Mouse (Mus musculus) layer of hippocampus, postnatal 36 days (tissue): ENCODE data around the gene Satb1. TPM values are rescaled to one million over a fixed set of nuclear protein-coding genes. Genes with fewer than 3 reads are reported as not detected.

ENCODE experiments used
- DNase-seq, 2 experiments: peaks; one replicate each; pipeline ENCODE4 v3.0.0; 2022
- total RNA-seq, 2 experiments: library from RNA; stranded (reverse); gene quantifications; 2 replicates each; pipeline ENCODE4 v1.2.3; 2021

The Satb1 gene
- total RNA-seq, 2 experiments from 2014 or later, result 70.6 to 73.3 TPM

GRCm38 (mm10) chr17:51775070-51775881 lies 57.8 kb downstream of the Satb1 start:
- DNase-seq, result no peak

- DNase-seq, result no peak
Observed at GRCm38 (mm10) chr17:51763600-51763999, 69.5 kb downstream of the Satb1 start.

GRCm38 (mm10) chr17:51762503-51762902 lies 70.6 kb downstream of the Satb1 start:
- DNase-seq, result no peak

GRCm38 (mm10) chr17:51760997-51761655 lies 72.0 kb downstream of the Satb1 start:
- DNase-seq, result peak; percentile 31 to 32

- no peak for DNase-seq
Observed at GRCm38 (mm10) chr17:51760251-51760887, 72.7 kb downstream of the Satb1 start.

- DNase-seq, result no peak
Observed at GRCm38 (mm10) chr17:51759509-51759908, 73.6 kb downstream of the Satb1 start.

GRCm38 (mm10) chr17:51752142-51752541 lies 80.9 kb downstream of the Satb1 start:
- no peak for DNase-seq

GRCm38 (mm10) chr17:51747204-51747603 lies 85.9 kb downstream of the Satb1 start:
- DNase-seq, result no peak

GRCm38 (mm10) chr17:51742502-51742901 lies 90.6 kb downstream of the Satb1 start:
- DNase-seq, result no peak

GRCm38 (mm10) chr17:51741126-51741525 lies 92.0 kb downstream of the Satb1 start:
- DNase-seq, result no peak

GRCm38 (mm10) chr17:51740246-51740645 lies 92.8 kb downstream of the Satb1 start:
- DNase-seq, result no peak

- no peak for DNase-seq
Observed at GRCm38 (mm10) chr17:51724486-51724885, 108.6 kb downstream of the Satb1 start.

- no peak for DNase-seq
Observed at GRCm38 (mm10) chr17:51695711-51696110, 137.4 kb downstream of the Satb1 start.

- no peak for DNase-seq
Observed at GRCm38 (mm10) chr17:51695271-51695670, 137.8 kb downstream of the Satb1 start.

- DNase-seq, result no peak
Observed at GRCm38 (mm10) chr17:51690526-51690925, 142.6 kb downstream of the Satb1 start.

- no peak for DNase-seq
Observed at GRCm38 (mm10) chr17:51687226-51687625, 145.9 kb downstream of the Satb1 start.
